Mouse (Mus musculus) gastrocnemius, postnatal 36 days (tissue): ENCODE data around the gene Gm21974. TPM values are rescaled to one million over a fixed set of nuclear protein-coding genes. Genes with fewer than 3 reads are reported as not detected.
"Not testable (repeated sequence)": the region's sequence is repeated elsewhere in the genome, so short reads cannot be mapped to it uniquely, and the experiment has no call there.

Experiments
- DNase-seq, 2 experiments: peaks; one replicate each; pipeline ENCODE4 v3.0.0; 2022
- intact Hi-C: fragments of 180-260 bp; cut with DNase I; formaldehyde crosslinking; loops from one replicate; pipeline ENCODE4 v1.15.1; 2025
- total RNA-seq, 2 experiments: library from RNA; stranded (reverse); gene quantifications; 2 replicates each; pipeline ENCODE4 v1.2.3; 2021

Gene Gm21974
- total RNA-seq, 2 experiments from 2014 or later, result not detected

GRCm38 (mm10) chr7:127880431-127880830 lies 14.8 kb downstream of the Gm21974 start:
- intact Hi-C loops, result no loop called here
- no peak for DNase-seq

- intact Hi-C loops, result loop anchor here (5.0 kb wide), 1 partner anchor 77 kb away; the partner anchor contains the start of gene Hsd3b7
Observed at GRCm38 (mm10) chr7:127879301-127879700, 16.0 kb downstream of the Gm21974 start.

GRCm38 (mm10) chr7:127876467-127877348 lies 18.5 kb downstream of the Gm21974 start, which contains the start of gene Zfp668:
Zfp668 (minus strand) TSS chr7:127876828.
- intact Hi-C loops, result loop anchor here (5.0 kb wide), 1 partner anchor 74 kb away; the partner anchor contains the start of gene Hsd3b7
- DNase-seq, result peak; percentile 85 to 91

More at GRCm38 (mm10) chr7:127879301-127879700, 16.0 kb downstream of the Gm21974 start:
- DNase-seq, result no peak

GRCm38 (mm10) chr7:127876041-127876466 lies 19.2 kb downstream of the Gm21974 start, which contains the start of gene Zfp646:
Zfp646 (plus strand) TSS chr7:127876221.
- DNase-seq, result peak in 1 of 2 experiments; percentile 61
- intact Hi-C loops, result loop anchor here (5.0 kb wide), 1 partner anchor 74 kb away; the partner anchor contains the start of gene Hsd3b7

- intact Hi-C loops, result loop anchor here (1.0 to 5.0 kb wide), 2 partner anchors 33 to 73 kb away; partner anchors contain the start of gene Hsd3b7
- peak; percentile 84 to 91 for DNase-seq
Observed at GRCm38 (mm10) chr7:127875627-127876001, 19.6 kb downstream of the Gm21974 start.

GRCm38 (mm10) chr7:127874812-127875626 lies 20.2 kb downstream of the Gm21974 start:
- no peak for DNase-seq
- intact Hi-C loops, result loop anchor here (1.0 to 5.0 kb wide), 2 partner anchors 33 to 73 kb away; partner anchors contain the start of gene Hsd3b7

- intact Hi-C loops, result no loop called here
- no peak for DNase-seq
Observed at GRCm38 (mm10) chr7:127870136-127870821, 25.0 kb downstream of the Gm21974 start.

- DNase-seq, result peak in 1 of 2 experiments; percentile 39
- intact Hi-C loops, result no loop called here
Observed at GRCm38 (mm10) chr7:127869149-127869810, 26.0 kb downstream of the Gm21974 start.

GRCm38 (mm10) chr7:127867641-127868040 lies 27.6 kb downstream of the Gm21974 start:
- intact Hi-C loops, result no loop called here
- DNase-seq, result no peak

- no peak for DNase-seq
- intact Hi-C loops, result no loop called here
Observed at GRCm38 (mm10) chr7:127866434-127866833, 28.8 kb downstream of the Gm21974 start.

GRCm38 (mm10) chr7:127858258-127858657 lies 37.0 kb downstream of the Gm21974 start:
- DNase-seq, result no peak
- intact Hi-C loops, result no loop called here

- intact Hi-C loops, result no loop called here
- peak in 1 of 2 experiments; percentile 20 for DNase-seq
Observed at GRCm38 (mm10) chr7:127850906-127851305, 44.3 kb downstream of the Gm21974 start.

GRCm38 (mm10) chr7:127849973-127850875 lies 45.0 kb downstream of the Gm21974 start:
- DNase-seq, result peak; percentile 28 to 33
- intact Hi-C loops, result no loop called here

GRCm38 (mm10) chr7:127842001-127842718 lies 53.1 kb downstream of the Gm21974 start:
- DNase-seq, result peak; percentile 70
- intact Hi-C loops, result loop anchor here (1.0 kb wide), 1 partner anchor 33 kb away; no protein-coding TSS in a partner anchor

- intact Hi-C loops, result no loop called here
- peak; percentile 92 to 93 for DNase-seq
Observed at GRCm38 (mm10) chr7:127841340-127842000, 53.8 kb downstream of the Gm21974 start.

- peak in 1 of 2 experiments; percentile 34 for DNase-seq
Observed at GRCm38 (mm10) chr7:127840886-127841285, 54.4 kb downstream of the Gm21974 start.

GRCm38 (mm10) chr7:127840031-127840430 lies 55.2 kb downstream of the Gm21974 start:
- intact Hi-C loops, DNase-seq: not testable (repeated sequence)

More at GRCm38 (mm10) chr7:127840886-127841285, 54.4 kb downstream of the Gm21974 start:
- intact Hi-C loops, result no loop called here
